Mouse (Mus musculus) hindlimb bud, embryonic 11.5 days (tissue): ENCODE data around the gene Map3k15.

Experiments
- DNase-seq: peaks from one replicate; pipeline ENCODE4 v3.0.0-alpha.2; 2012; ENCODE audit warnings: low read depth, low spot score; ENCODE audit errors: extremely low spot score

Map3k15 gene

GRCm38 (mm10) chrX:160134136-160134843 is 146.1 kb downstream of the Map3k15 start:
- no peak for DNase-seq

- no peak for DNase-seq
These were observed 147.5 kb downstream of the Map3k15 start for GRCm38 (mm10) chrX:160135719-160136118.

- DNase-seq: no peak
These were observed 147.9 kb downstream of the Map3k15 start for GRCm38 (mm10) chrX:160136153-160136552.

GRCm38 (mm10) chrX:160137177-160137860 is 149.1 kb downstream of the Map3k15 start:
- no peak for DNase-seq

GRCm38 (mm10) chrX:160137861-160138717 is 149.9 kb downstream of the Map3k15 start, which contains the start of gene Pdha1:
Pdha1 (minus strand) TSS chrX:160138413.
- DNase-seq: no peak

- no peak for DNase-seq
These were observed 158.6 kb downstream of the Map3k15 start for GRCm38 (mm10) chrX:160146806-160147205.

- DNase-seq: no peak
These were observed 159.2 kb downstream of the Map3k15 start for GRCm38 (mm10) chrX:160147406-160147805.

- no peak for DNase-seq
These were observed 160.6 kb downstream of the Map3k15 start for GRCm38 (mm10) chrX:160148859-160149258.

GRCm38 (mm10) chrX:160153147-160153815 is 165.0 kb downstream of the Map3k15 start:
- DNase-seq: no peak

- DNase-seq: no peak
These were observed 176.0 kb downstream of the Map3k15 start for GRCm38 (mm10) chrX:160164259-160164658.

GRCm38 (mm10) chrX:160166246-160166985 is 178.2 kb downstream of the Map3k15 start:
- no peak for DNase-seq

GRCm38 (mm10) chrX:160170150-160170549 is 181.9 kb downstream of the Map3k15 start:
- DNase-seq: peak; percentile 22
